Mouse (Mus musculus) testis, adult 2 months (tissue): ENCODE data around the gene Kcnq1.

Experiments
- CTCF ChIP-seq: fragments of 200-500 bp; IDR thresholded peaks from 2 replicates; pipeline ENCODE4 v1.5.1; 2012; ENCODE audit warnings: low read depth, mild to moderate bottlenecking, inconsistent platforms, low read length, moderate library complexity; ENCODE audit not compliant: control insufficient read depth, insufficient read depth, insufficient replicate concordance
- POLR2A ChIP-seq: fragments of 200-500 bp; IDR thresholded peaks from 2 replicates; pipeline ENCODE4 v1.6.1; 2012; ENCODE audit warnings: low read depth, mild to moderate bottlenecking, inconsistent platforms, low read length, moderate library complexity; ENCODE audit not compliant: control insufficient read depth

GRCm38 (mm10) chr7:143349287-143349686 is 243.1 kb downstream of the Kcnq1 start:
- TF ChIP-seq POLR2A (no peak), CTCF (no peak)
